Mouse (Mus musculus) testis, postnatal 10 days (tissue): ENCODE results near the gene Adamts7.

Source experiments
- DNase-seq: peaks from one replicate; pipeline ENCODE4 v3.0.0; 2021; ENCODE audit warnings: low spot score

Gene Adamts7

DNA sequence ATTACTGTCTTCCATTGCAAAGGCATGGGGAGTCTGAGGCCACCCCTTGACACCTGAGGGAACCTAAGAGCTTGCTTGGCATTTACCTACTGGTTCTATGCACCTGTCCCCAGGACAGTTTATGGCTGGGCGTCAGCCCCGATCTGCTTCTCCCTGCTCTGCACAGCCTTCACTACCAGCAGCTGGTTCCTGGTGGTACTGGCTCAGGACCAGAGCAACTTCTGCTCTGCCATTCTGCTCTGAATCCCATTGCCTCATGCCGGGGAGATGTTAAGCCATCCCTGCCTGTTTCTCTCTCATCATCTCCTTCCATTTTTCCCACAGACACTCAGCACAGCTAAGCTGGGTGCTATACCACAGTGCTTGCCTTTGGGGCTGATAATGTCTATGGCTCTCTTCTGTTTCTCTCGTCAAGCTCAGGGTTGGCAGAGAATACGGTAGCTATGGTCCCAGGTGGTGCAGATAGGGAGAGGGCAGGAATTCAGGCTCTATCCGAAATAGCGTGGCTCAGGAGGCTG is 35.1 kb downstream of the Adamts7 start:
- DNase-seq = no peak

GRCm38 (mm10) chr9:90198531-90199449 is 35.9 kb downstream of the Adamts7 start:
- peak; percentile 61 for DNase-seq

DNA sequence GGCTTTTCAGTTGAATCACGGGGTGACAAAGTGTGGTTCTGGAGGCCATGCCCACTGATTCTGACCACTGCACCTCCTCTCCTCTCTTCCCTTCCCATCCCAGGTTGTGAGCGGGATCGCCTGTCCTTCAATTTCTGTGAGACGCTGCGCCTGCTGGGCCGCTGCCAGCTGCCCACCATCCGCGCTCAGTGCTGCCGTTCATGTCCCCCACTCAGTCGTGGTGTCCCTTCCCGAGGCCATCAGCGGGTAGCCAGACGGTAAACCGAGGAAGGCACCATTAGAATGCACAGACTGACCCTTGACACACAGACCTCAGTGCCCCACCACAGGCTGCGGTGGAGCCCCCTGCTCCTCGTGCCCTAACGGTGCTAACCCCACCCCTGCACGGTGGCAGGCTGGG is 36.7 kb downstream of the Adamts7 start:
- DNase-seq = no peak

GRCm38 (mm10) chr9:90200501-90200900 is 37.6 kb downstream of the Adamts7 start:
- DNase-seq = no peak

GRCm38 (mm10) chr9:90201096-90201495 is 38.2 kb downstream of the Adamts7 start:
- DNase-seq = no peak

DNA sequence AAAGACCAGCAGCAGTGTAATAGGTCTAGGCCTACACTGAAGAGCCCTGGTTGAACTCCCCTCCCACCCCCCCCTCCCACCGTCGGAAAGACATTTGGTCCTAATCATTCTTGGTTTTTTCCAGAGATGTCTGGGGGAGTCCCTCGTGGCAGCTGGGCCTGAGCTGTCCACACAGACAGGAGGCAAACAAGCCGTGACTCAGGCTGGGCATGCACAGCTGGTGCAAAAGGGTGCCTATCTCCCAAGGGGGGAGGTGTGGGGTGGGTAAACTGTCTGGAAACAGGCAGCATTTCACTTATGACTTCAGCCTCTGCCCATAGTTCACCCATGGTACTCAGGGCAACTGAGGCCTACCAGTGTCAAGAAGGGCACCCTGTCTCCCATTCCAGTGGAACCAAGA is 38.7 kb downstream of the Adamts7 start:
- DNase-seq = no peak

DNA sequence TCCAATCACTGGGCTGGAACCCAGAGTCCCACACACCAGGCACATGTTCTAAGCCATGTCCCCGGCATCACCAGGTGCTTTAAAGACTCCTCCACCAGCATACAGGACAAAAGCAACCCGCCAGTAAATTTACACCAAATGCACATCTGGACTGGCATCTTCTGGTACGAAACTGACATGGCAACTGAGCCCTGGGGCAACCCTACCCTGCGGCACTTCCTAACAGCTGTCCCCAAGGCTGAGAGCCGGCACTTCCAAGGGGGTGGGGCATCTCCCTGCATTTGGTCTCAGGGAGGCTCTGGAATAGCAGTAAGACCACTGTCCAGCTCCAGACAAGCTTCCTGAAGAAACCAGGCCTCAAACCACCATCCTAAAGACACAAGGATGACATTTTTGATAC is 40.4 kb downstream of the Adamts7 start:
- no peak for DNase-seq

GRCm38 (mm10) chr9:90204396-90204915 is 41.6 kb downstream of the Adamts7 start:
- peak; percentile 67 for DNase-seq

GRCm38 (mm10) chr9:90206500-90206899 is 43.6 kb downstream of the Adamts7 start:
- DNase-seq = peak; percentile 95

GRCm38 (mm10) chr9:90207808-90208207 is 44.9 kb downstream of the Adamts7 start:
- no peak for DNase-seq

- no peak for DNase-seq
These were observed 45.8 kb downstream of the Adamts7 start for GRCm38 (mm10) chr9:90208655-90209054.

DNA sequence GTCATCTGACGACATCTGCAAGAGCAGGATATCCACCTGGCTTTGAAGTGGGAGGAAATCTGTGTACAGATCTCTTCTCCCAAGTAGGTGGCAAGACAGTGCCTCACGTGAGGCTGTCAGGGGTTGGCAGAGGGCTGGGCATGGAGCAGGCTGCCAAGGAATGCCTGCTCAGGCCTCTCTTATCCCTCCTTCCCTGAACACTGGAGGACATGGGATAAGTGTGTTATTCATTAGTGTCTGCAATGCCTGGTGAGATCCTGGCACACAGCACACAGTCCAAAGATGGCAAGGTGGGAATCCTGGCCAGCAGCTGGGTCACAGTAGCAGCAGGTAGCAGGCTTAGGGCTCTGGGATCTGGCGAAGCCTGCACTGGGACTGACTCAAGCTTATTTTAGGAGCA is 50.3 kb downstream of the Adamts7 start:
- no peak for DNase-seq

DNA sequence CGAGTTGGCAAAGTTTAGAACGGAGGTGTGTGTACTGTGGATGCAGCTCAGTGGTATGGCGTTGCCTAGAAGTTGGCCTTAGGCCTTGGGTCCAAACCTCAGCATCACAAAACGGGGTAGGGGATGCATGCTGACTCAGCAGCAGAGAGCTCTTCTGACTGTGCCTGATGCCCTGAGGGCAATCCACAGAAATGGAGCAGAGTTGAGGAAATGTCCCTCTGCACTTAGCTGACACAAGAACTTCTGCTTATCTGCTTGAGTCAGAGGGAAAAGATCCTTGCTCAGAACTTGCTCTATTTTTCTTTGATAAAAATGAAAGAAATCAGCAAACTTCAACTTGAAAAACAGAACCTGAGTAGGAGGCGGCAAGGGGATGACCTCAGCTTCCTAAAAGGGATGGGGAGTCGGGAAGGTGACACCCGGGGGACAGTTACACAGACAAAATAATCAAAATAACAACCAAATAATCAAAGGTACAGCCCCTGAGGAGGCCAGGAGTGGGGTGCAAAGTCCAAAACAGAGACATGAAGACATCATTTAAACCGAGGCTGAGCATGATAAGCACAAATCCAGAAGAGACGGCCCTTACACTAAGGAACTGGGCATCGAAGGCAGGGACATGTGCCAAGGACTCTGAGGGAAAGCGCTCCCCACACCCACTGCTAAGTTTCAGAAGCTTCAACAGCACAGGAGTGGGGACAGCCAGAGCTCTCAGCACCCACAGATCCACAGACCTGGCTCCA is 53.6 kb downstream of the Adamts7 start:
- no peak for DNase-seq

- DNase-seq = no peak
These were observed 54.6 kb downstream of the Adamts7 start for GRCm38 (mm10) chr9:90217501-90217900.

DNA sequence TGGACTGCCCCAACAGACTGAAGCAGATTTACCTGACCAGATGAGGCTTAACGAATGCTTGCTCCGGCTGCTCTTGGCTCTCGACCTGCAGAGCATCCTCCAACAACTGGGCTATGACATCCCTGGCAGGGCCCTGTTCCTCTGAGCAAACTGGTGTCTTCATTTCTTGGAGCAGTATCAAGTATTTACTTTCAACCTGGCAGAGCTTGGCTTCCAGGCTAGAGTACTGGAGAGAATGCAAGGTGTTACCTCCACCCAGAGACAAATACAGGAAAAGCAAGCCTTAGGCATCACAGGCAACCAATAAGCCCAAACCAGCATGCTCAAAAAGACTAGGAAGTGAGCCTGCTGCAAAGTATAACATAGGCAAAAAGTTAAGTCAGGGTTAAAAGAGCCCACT is 59.4 kb downstream of the Adamts7 start:
- no peak for DNase-seq

DNA sequence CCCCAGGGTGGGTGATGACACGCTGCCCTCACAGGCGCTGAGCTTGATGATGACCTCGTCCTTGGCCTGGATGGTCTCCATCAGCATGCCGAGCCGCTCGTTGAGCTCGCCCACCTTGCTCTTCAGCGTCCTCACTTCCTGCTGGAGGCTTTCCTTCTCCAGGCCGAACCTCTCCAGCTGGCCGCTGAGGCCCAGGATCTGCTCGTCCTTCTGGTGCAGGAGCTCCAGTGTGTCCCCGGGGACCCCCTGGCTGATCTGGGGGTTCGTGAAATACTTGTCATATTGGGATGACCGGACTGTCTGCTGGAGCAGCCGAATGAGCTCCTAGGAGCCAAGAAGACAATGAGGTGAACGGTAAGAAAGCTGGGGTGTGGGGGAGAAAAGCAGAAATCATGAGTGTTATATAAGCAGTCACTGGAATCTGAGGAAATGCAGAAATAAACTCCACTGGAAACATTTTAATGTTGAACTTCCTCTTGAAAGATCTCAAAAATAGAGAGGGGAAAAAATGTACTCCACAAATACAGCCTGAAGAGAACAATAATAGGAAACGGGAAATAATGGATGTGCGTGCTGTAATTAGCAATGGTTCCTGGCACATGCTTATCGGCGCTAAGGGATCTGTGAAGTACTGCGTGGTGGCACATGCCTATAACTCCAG is 63.3 kb downstream of the Adamts7 start:
- DNase-seq = peak; percentile 55

DNA sequence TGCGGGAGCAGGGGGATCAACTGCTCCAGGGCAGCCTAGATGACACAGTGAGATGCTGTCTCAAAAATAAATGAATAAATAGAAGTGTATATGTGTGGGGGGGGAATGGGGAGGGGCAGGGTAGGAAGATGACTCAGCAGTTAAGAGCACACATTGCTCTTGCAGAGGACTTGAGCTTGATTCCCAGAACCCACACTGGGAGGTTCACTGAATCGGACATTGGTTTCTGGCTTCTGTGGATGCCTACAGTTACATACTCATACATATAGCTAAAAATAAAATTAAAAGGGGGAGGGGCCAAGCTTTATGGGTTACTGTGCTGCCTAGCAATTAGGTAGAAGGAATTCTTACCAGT is 63.9 kb downstream of the Adamts7 start:
- no peak for DNase-seq

DNA sequence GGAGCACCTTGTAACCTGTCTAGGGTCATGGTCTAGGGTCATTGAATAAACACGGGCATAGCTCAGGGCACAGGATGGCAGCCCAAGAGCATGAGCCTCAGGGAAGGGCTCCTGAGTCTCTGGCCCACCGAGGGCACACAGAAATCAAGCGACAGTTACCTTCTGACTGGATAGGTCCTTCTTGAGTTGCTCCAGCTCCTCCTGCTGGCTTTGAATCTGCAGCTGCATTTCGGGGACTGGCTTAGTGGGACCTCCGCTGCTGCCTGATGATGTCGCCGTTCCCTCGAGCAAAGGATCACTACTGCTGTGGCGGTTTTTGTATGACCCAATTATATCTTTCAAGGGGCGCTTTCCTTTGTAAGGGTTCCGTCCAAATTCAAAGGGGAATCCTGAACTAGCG is 64.3 kb downstream of the Adamts7 start:
- no peak for DNase-seq

- DNase-seq = no peak
These were observed 70.2 kb downstream of the Adamts7 start for GRCm38 (mm10) chr9:90232781-90233690.

DNA sequence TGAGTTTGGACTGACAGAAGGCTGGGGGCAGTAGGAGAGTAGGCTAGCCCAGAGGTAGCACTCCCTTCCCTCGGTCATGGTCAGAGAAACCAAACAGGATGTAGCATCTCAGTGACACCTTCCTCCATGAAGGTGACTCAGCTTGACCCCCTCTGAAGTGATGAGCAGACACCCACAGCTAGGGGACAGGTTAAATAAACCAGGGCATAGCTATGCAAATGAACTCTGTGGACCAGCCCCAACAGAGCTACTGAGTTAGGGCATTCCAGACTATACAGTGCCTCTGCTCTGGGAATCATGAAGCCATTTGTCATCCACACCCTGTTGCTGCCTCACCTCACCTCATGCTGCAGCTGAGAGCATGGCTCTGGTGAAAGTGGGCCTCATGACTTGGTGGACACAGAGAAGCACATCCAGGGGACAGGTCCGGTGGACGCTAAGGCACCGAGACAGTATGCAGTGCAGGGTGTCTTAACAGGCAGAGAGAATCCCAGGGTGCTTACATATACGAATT is 71.1 kb downstream of the Adamts7 start:
- DNase-seq = no peak

DNA sequence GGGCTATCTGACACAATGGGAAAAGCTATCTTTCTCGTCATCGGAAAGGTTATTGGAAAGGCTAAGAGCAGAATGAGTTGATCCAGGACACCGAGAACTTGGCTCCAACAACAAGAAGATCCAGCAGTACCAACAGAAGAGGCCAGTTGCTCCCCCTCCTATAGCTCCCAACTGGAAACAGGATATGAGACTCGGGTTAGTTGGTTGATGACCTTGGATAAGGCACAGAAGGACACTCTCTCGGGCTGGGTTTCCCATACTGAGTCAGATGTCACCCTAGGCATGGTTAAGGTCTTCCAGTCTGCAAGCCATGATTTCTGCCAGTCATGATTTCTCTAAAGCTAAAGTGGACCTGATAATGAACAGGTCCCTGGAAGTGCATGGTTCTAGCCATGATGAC is 71.9 kb downstream of the Adamts7 start:
- DNase-seq = no peak
